Mouse (Mus musculus): ENCODE measurements around the gene Agk.

The Agk gene

DNA sequence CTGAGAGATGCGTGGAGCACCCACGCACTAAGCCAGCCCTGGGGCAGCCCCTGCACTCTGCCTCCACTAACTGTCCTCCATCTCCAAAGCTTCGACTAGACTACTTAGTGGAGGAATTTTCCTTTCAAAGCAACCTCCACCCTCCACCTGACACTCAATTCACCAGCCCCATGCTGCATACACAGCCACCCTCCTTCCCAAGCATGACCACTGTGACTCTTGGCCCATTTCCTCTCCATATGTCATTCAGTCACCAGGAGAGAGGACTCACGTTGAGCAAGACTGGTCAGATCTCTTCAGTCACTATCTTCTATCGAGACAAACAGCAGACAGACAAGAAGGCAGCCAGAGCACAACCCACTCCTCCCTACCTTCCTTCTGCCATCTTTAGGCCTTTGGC, 88.1 kb downstream of the Agk start:
- peak; percentile 68 to 79 for DNase-seq

DNA sequence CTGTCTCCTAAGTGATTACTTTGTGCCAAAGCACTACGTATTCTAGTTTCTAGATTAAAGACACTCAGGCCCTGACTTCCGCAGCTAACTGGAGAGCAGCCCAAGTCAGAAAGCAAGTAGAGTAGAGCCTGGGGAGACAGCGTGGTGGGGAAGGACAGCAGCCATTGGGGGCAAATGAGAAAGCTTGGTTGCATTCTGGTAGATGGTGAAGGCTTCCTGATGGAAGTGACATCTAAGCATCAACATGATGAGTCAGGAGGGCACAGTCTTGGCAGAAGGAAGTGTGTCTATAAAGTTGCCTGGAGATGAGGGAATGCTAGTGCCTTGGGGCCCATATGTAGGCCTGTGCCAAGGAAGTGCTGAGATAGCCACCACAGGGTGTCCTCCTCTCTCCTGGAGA, 88.6 kb downstream of the Agk start:
- DNase-seq, result no peak

DNA sequence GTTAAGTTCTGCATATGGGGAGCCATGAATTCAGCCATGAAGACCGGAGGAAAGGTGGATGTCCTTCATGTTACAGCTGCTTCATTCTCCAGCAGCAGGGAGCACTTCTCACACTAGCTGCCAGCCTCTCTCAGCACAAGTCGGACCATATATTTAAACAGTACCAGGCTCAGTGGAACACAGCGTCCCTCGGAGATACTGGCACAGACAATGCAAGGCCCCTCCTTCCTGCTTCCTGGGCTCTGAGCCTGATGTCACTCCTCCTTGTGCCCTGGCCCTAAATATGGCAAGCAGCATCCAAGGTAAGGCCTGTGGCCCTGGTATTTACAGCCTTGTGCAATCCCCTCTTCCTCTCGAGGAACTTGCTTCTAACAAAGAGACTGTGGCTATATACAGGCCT, 90.8 kb downstream of the Agk start:
- DNase-seq, result peak in 1 of 2 experiments; percentile 59

DNA sequence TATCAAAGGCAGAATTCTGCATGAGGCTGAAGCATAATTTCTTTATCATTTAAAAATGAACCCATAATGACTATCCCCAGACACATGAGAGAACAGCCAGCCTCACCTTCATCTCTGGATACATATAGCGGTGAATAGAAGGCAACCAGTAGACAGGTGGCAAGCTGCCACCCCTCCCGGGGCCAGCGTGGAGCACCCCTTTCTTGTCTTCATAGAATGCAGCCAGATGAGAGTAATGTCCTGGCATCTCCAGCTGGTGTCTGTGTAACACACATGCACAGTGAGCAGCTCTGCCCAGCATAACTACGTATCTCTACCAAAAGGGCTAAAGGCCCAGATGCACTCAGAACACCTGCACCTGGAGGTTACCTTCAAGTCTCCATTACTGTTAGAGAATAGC, 93.4 kb downstream of the Agk start:
- peak in 1 of 2 experiments; percentile 27 for DNase-seq

DNA sequence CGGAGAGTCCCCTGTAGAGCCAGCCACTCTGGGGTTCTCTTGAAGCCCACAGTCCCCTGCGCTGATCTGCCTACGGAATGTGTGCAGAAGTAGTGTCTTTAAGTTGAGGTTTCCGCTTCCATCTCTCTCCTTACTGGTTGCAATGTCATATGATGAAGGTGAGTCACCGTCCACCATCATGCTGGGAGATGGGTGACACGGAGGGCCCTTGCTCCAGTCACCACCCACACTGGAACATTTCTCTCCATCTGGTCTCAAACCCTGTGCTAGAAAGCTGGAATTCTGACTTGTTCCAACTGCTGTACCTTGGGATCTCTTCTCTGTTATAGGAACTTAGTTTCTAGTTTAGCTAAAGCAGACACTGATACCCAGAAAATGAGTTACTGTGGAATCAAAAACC, 96.1 kb downstream of the Agk start:
- DNase-seq, result no peak

DNA sequence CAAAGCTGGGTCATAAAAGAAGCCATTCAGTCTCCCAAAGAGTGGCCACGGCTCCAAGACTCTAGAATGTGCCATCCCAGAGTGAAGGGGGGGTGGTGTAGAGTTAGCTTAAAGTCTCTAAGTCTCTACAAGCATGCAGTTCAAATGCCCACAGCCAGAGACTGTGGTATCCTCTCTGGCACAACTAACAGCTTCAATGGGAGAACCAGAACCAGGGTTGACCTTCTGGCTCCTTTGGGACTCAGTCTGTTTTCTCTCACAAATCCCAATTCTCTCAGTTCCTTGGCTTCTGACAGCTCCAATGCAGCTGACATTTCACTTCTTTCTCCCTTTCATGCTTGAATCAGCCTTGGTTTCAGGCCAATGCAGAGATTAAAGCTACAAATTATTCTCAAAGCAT, 98.0 kb downstream of the Agk start:
- DNase-seq, result no peak

DNA sequence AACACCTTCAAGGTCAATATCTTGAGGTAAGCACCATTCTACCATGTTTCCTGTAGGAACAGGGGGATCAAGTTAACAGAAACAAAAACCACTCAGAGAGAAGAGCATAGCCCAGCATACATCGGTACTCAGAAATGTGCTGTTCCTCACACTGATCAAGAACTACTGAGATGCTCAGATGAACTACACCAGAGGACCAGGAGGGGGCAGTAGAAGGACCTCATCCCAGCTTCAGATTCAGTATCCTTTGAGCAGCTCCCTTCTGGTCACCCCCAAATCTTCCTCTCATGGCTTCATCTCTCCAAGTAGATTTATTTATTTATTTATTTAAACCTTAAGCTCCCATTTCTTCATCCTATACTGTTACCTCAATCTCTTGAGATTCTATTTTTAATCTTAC, 98.8 kb downstream of the Agk start:
- DNase-seq, result peak; percentile 60 to 66

DNA sequence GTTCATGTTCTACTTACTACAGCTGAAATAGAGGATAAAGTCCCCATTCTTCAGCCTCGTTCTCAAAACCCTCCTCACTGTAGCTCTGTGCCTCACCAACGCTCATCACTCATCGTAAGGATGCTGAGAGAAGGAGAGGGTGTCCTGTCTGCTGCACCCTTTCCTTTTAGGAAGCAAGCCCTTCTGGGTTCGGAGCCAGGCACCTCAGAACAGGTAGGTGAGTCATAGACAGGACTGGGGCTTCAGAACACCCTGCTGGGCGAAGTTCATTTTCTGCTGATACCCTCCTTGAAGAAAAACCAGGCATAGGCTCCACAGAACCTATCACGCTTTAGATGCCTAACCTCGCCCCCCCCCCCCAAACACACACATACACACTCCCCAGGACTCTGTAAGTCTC, 102.5 kb downstream of the Agk start:
- peak; percentile 43 to 44 for DNase-seq

DNA sequence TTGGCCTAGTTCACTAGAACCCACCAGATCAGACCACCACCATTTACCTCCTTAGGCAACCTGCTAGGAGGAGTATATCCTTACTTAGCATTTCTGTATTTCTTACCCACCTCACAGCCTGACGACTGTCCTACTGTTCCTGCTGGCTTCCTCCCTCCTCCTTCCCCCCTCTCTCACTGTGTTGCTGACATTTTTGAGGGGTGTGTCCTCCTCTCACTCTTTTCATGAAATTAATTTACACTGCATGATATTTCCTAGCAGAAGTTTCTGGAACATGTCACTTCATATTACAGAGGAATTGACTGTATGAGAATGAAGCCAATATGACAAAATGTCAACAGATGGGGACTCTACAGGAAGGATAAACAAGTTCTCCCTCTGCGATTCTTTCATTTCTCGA, 103.7 kb downstream of the Agk start:
- peak in 1 of 2 experiments; percentile 47 for DNase-seq

DNA sequence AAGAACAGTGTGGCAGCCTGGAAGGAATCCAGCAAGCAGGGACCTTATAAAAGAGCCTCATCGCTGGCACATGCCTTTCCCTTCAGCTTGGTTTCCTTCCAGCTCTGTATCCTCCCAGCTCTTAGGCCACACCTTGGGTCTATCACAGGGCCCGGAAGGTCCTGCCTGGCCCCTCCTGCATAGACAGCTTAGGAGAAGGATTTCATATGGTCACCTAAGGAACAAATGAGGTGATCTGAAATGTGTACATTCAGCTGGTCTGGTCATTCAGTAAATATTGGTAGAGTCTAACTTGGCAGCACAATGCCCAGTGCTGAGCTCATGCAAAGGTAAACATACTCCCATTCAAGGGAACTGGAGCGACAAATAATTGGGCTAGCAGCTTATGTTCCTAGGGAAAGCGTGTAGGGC, 104.6 kb downstream of the Agk start:
- peak; percentile 75 to 78 for DNase-seq

DNA sequence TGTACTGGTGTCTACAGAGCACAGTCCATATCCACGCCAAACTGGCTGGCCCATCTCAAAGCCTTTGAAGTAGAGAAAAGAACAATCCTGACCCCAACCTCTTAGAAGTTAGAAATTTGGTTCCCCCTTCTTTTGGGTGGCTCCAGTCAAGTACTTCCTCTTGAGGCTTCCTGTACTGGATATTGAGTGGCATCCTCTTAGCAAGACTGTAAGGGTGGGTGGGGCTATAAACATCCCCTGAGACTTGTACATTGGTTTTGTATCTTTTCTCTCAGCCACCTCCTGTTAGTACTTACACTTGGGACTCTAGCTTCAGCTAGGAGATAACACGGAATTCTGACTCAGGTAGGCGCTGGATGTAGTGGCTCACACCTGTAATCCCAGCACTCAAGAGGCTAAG, 105.3 kb downstream of the Agk start:
- peak in 1 of 2 experiments; percentile 25 for DNase-seq

DNA sequence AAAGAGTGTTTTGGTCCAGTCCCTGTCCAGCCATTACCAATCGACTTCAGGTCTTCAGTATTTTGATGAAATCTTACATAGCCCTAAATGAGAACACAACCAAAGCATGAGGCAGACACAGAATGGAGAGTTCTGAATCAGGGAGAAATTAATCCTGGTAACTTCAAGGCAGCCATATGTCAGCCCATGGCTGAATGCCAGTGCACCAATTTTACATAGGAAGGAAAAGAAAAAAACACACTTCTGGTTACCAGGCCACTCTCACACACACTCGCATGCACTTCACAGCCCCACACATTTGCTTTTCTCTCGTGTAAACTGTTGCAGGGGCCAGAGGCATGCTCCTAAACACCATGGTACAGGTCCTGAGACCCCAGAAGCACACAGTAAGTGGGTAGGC, 105.9 kb downstream of the Agk start:
- DNase-seq, result peak; percentile 62 to 77

DNA sequence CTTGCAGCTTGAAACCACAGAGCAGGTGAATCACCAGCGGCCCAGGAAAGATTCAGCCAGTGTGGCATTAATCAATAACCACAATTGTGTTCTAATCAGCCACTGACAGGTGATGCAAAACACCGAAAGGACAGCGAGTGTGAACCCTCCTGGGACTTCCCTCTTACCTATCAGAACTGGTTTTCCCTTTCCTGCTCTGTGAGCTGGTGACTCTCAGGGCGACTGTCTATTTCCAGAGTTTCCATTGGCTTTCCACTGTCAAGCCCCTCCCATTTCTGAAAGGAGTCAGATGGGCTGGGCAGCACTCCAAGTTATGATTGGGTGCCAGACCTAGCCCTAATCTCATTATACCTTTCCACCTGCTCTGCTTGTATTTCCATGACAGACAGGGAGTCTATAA, 106.4 kb downstream of the Agk start:
- DNase-seq, result peak; percentile 86 to 89

DNA sequence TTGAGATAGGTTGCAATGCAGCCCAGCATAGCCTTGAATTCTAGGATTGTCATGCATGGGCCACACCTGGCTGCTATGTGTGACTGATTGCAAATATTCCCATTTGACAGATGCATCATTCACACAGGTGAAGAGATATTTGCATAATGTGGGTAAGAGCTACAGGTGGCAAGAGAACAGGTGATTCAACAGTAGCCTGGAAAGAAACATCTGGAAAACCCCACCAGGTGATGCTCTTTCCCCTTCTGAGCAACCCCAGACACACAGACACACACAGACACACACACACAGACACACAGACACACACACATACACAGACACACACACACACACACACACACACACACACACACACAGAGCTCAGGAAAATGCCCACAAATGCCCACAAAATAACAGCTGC, 106.8 kb downstream of the Agk start:
- DNase-seq, result no peak

DNA sequence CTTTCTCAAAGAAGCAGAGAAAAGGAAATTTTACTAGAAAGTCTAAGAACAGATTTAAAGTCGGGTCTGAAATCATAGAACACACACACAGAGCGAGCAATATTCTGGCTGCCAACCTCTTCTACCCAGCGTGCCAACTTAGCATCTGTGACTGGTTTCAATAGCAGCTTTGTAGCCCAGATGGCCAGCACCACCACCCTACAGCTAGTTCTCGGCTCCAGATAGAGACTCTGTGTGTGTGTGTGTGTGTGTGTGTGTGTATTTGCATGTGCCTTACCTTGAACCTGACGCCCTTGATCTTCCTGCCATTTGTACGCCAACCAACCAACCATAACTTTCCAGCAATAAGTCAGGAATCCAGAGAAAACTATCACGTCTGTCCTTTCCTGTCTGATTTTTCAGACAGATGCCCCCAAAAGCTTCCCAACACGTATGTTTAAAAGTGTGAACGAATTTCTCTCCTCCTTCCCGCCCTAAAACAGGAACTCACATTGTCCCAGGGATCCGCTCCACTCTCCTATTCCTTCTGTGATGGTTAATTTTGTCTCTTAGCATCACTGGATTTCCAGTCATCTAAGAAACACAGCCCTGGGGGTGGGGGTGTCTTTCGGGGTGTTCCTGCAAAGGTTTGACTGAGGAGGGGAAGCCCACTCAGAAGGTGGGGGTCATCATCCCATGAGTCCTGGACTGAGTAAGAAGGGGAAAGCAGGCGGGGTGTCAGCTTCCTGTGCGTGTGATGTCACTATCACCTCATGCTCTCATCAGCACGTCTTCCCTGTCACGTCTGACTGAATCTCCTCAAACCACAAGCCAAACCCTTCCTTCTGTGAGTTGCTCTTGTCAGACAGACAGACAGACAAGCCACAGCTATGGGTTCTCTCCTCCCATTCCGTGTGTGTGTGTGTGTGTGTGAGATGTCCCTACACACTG, 107.6 kb downstream of the Agk start:
- DNase-seq, result peak; percentile 84 to 88

DNA sequence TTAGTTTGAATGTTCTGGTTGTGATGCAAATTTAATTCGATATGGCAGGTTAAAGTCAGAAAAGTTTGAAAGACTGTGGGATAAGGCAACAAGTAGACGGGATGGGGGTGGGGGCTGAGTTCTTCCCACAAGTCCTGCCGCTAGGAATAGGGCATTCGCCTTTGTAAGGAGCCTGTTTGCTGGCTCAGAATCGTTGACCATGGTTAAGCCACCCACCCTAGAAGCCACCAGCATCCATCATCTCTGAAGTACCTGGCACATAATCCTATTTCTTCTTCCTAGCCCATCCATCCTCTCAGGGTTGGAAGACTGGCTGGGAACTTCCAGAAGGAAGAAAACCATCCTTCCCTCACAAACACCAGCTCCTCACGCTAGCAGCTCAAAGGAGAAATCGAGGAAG, 109.7 kb downstream of the Agk start:
- peak in 1 of 2 experiments; percentile 41 for DNase-seq

DNA sequence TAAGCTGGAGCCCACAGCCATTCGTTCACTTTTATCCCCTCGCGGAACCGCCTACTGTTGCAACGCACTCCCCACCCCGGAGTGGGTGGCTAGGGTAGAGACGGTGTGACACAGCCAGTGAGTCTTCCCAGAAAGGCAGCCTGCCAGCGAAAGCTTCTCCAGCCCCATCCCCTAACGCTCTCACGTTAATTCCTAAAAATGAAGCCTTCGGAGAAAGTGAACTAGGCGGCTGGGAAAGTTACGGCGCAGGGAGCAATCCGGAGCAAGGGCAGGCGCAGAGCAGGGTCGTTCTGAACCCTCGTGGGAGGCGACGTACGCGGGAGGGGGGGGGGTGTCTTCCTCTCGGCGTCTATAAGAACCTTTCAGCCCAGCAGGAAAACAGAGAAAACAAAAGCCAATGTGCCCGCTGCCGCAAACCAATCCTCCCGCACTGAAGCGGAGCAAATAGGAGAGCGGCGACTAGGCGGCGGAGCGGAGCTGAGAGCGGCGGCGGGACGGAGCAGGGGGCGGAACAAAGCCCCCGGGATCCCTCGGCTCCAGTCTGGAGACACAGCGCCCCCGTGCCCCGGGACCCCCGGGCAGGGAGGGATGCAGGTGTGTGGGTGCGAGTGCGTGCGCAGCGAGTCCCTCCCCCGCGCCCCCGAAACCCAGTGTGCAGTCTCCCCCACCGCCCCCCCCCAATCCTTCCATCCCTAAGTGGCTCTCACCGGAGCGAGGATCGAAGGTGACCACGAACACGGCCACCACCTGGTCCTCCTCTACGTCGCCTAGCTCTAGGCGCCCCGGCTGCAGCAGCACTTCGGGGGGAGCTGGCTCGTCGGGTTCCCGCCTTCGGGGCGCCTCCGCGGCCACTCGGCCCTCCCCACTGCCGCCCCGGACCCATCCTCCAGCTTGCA, 110.4 kb downstream of the Agk start:
- peak; percentile 74 to 77 for DNase-seq

DNA sequence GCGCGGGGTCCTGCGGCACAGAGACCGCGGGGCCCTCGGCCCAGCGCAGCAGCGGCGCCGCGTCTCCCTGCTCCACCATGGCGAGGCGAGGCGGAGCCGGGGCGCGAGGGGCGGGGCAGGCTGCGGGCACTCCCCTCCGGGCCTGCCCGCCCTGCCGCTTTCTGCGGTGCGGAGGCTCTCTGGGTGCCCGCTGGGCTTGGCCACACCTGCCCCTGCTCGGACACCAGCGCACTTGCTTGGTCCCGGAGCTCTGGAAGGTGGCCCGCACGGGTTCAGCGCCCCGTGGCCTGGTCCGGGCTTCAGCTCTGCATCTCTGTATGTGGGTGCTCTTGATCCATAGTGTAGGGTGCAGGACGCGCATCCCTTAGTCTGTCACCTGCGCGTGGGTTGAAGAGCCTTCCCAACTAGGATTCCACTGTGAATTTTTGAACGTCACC, 111.1 kb downstream of the Agk start, which contains the start of gene E330009J07Rik:
E330009J07Rik (minus strand) TSS at position 89 of the 437 bp plus-strand sequence.
- peak; percentile 95 for DNase-seq

DNA sequence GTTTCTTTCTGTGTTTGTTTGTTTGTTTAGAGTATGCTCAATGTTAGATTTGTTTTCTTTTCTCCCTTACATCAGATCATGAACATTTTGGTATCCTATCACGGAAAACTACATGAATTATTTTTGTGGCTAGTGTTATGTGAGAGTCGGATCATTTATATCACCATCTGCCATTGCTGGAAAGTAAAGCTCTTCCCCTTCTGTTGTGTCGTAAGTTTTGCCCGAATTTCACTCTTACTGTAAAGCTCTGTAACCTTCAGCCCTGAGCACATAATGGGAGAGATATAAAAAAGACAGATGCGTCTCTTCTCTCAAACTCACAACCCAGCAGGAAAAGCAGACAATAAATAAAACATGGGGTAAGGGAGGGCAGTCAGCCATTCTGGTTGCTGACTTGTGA, 114.0 kb downstream of the Agk start, which contains the start of gene Wee2:
Wee2 (plus strand) TSS at position 153 of the 400 bp plus-strand sequence.
- DNase-seq, result no peak

DNA sequence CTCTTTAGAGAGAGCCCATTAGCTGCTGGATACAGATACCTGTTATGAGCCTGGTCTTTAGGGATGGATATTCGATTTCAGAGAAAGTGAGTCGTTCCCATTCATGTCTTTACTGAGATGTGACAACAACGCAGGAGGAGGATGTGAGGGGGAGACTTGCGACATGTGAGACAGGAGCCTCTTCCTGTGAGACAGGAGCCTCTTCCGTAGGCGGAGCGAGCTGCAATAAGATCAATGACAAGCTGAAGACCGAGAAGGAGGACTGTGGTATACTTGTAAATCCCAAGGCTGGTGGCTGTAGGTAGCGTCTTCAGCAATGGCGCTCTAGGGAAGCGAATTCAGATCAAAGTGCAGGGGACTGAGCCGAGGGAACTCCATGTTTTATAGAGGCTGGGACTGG, 114.8 kb downstream of the Agk start:
- no peak for DNase-seq

DNA sequence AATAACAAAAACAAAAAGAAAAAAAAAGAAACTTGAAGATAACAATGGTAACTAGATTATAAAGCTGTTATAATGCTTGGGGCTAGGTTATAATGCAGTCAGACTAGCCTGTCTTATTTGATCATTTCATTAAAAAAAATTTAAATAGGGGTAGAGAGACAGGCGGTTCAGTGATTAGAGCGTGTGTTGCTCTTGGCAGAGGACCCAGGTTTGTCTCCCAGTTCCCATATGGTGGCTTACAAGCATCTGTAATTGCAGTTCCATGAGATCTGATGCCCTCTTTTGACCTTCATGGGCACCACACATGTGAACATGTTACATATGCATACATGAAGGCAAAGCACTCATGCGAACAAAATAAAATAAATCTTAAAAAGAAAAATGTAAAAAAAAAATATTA, 116.3 kb downstream of the Agk start:
- no peak for DNase-seq

DNA sequence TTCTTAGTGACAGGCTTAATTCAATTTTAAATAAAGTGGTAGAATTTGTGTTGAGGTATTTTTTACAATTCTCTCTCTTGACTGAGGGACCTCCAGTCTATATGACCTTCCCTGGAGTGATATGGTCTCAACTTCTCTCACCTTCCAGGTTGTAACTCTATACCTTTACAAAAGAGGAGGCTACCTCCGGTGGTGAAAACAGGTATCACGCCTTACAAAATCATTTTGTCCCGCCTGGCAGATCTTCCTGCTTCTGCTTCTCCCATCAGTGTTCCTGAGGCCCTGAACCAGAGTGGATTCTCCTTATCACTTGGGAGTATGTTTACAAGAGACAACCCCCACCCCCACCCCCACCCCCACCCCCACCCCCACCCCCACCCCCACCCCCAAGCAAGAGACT, 116.8 kb downstream of the Agk start:
- no peak for DNase-seq

DNA sequence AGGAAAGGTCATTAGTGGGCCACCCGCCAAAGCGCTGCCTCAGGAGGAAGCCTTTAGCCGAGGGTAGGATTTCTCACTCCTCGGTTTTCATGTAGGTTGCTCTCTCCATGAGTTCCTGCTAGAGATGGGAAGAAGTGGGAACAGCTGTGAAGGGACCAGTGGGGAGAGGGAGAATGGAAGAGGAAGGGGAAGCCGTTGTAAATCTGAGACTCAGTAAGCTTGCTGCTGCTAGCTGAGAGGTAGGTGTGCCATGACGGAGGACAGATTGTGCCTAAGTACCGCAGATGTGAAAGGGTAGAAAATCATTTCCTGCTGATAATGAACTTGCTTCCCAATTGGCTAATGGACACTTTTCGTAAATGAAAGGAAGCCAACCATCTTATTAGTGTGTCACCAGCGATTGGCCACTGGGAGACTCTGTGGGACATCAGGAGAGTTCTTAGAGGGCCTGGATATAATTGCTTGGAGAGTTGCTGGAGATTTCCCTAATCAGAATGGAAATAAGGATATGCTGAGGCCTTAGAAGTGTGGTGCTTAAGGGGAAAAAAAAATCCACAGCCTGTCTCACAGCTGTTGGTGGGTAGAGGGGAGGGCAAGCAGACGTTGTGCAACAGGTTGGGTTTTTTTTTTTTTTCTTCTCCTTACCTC, 118.4 kb downstream of the Agk start:
- DNase-seq, result no peak
